Mouse (Mus musculus): ENCODE results near the gene Onecut3.
A peak's percentile ranks its signal among the peaks of the same experiment; 100 is the strongest.

- 0 out of 2 replicates have a peak, but pooled peaks have one; percentile 4 for TF ChIP-seq HCFC1 (IDR thresholded peaks at IDR 0.05; ENCODE audit: borderline replicate concordance, insufficient read depth, low read length)
- TF ChIP-seq ZC3H11A (IDR thresholded peaks at IDR 0.05; ENCODE audit: borderline replicate concordance, low read depth, low read length) = no peak
- TF ChIP-seq MAFK (IDR thresholded peaks at IDR 0.05; ENCODE audit: insufficient read depth, low read depth, low read length) = no peak
- TF ChIP-seq ZNF384 (IDR thresholded peaks at IDR 0.05; ENCODE audit: low read depth, low read length) = no peak
- TF ChIP-seq CHD2 (IDR thresholded peaks at IDR 0.05; ENCODE audit: low read depth, low read length) = 0 out of 2 replicates have a peak, but pooled peaks have one; percentile 12
Measured at GRCm38 (mm10) chr10:80526172-80526571, 31.5 kb downstream of the Onecut3 start.

Data from ES-E14 (cell line).